Mouse (Mus musculus) common myeloid progenitor, adult 5-6 weeks (primary cell): Measurements from ENCODE around the gene Rheb. TPM values are rescaled to one million over a fixed set of nuclear protein-coding genes. Genes with fewer than 3 reads are reported as not detected.
"Not testable (repeated sequence)": the region's sequence is repeated elsewhere in the genome, so short reads cannot be mapped to it uniquely, and the experiment has no call there.

Experiments used
- ATAC-seq: replicated peaks from 2 replicates; pipeline ENCODE4 v1.8.0; 2016; ENCODE audit warnings: low read depth, mild to moderate bottlenecking, moderate TSS enrichment, inconsistent platforms; ENCODE audit not compliant: poor library complexity, severe bottlenecking
- total RNA-seq: library from RNA; stranded (forward); fragments of 200-1000, 187-1606 nt; gene quantifications from 2 replicates; pipeline ENCODE4 v1.2.3, GENCODE M21; 2017

Rheb gene
- total RNA-seq, 1 experiment from 2014 or later = 41.4 TPM

DNA sequence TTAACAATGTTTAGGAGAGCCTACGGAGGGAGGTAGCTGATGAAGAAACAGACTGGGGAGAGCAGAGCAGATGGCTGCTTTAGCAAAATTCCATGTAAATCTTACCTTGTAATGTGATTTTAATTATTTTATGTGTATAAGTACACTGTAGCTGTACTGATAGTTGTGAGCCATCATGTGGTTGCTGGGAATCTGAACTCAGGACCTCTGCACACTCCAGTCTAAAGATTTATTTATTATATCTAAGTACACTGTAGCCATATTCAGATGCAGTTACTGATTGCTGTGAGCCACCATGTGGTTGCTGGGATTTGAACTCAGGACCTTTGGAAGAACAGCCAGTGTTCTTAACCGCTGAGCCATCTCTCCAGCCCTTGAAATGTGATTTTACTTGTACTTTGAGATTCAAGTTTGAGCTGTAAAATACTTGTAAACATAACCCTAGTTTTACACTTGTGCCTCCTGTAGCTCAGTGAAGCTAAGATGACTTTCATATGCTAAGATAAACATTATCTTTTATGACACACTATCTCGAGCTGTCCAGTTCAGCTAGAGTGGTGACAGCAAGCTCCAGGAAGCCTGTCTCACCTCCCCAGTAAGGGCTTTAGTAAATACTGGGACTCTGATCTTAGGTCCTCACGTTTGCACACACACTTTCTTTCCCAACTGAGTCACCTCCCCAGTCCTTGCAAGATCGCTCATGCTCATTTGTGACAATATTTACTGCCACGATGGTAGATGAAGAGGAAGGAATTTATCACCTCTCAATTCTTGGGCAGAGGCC, 40.4 kb downstream of the Rheb start:
- no peak for ATAC-seq

- peak; percentile 81 for ATAC-seq
Measured at GRCm38 (mm10) chr5:24800416-24800815, 42.0 kb downstream of the Rheb start.

DNA sequence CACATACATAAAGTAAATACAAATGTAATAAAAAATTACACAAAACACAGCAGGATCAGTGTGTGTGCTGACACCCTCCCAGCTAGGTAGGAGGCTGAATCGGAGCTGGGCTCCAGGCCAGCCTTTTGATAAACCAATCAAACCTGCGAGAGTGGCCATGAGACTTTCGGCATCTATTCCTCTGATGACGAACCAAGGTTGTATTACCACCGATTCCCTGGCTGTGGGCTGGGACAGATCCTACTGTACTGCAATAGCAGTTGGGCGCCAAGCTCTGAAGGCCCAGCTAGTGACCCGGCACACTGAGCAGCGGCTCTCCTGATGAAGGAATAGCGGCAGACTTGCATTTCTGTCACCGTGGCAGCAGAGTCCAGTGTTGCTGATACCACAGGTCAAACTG, 43.8 kb downstream of the Rheb start:
- no peak for ATAC-seq

GRCm38 (mm10) chr5:24797858-24798257, 44.6 kb downstream of the Rheb start:
- ATAC-seq = no peak

GRCm38 (mm10) chr5:24792961-24793360, 49.5 kb downstream of the Rheb start:
- ATAC-seq = no peak

- no peak for ATAC-seq
Measured at GRCm38 (mm10) chr5:24782957-24783356, 59.5 kb downstream of the Rheb start.

DNA sequence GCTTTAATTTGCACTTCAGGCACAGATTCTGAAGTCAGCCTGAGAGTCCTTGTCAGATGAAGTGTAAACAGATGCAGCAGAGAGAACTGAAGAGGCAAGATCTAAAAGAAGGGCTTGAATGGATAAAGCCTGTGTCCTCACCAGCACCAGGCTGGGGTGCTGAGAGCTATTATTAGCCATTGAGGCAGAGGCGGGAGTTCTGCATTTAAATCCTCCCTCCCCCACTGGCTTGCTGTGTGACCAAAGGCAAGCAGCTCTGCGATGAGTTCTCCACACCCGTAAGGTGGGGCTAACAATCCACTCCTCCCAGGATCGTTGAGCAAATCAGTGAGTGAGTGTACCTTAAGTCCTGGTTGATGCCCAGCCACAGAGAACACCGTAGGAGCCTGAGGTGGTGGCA, 61.4 kb downstream of the Rheb start:
- peak; percentile 24; the same call in 1 of the 2 replicates for ATAC-seq

GRCm38 (mm10) chr5:24779881-24780512, 62.4 kb downstream of the Rheb start:
- ATAC-seq = peak; percentile 79

- ATAC-seq = no peak
Measured at GRCm38 (mm10) chr5:24779321-24779720, 63.1 kb downstream of the Rheb start.

- ATAC-seq = no peak
Measured at GRCm38 (mm10) chr5:24778843-24779140, 63.6 kb downstream of the Rheb start.

DNA sequence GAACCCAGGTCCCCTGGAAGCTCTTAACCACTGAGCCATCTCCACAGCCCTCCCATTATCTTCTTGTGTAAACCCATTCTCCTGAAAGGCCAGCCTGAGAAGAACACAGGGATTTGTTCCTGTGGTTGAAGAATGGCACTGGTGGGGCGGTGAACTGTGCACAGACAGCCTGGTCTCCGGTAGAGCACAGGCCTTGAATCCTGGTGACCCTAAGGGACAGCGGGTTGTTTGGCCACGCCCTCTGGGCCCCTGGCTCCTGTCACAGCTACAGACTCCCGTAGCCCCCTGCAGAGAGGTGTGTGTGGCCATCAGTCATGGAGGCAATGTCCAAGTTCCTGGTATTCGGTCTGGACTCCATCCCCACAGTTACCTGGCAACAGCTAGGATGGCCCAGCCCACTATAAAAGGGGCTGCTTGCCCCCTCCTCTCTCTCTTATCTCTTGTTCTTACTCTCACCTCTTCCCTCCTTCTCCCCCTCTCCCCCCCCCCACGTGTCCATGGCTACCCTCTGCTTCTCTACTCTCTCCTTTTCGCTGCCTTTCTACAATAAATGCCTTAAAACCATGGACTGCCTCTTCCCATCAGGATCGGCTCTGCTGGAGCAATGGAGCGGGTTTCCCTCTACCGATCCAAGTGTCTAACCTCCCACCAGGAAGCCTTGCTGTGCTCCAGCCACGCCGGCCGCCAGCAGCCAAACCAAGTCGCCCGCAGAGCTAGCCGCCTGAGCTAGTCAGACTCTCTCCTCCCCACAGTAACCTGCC, 64.2 kb downstream of the Rheb start:
- ATAC-seq = no peak

DNA sequence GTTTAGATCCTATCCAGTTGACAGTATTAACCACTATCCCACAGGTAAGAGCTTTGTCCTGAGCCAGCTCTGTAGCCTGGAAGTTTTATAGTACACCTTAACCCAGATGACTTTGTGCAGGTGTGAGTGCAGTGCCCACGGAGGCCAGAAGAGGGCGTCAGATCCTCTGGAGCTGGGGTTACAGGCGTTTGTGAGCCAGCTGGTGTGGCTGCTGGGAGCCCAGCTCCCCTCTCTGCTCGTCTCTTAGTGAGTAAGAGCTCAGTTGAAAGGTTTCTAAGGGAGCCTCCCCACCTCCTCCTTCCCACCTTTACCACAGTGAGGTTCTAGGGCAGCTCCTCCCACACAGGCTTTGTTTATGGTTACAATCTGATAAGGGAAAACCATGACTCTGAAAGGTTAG, 65.7 kb downstream of the Rheb start:
- no peak for ATAC-seq

- not testable (repeated sequence) for ATAC-seq
Measured at GRCm38 (mm10) chr5:24774549-24774948, 67.9 kb downstream of the Rheb start.

GRCm38 (mm10) chr5:24757816-24758215, 84.6 kb downstream of the Rheb start, which contains the start of gene Crygn:
Gene Crygn, minus strand, starts transcription at chr5:24758008.
- no peak for ATAC-seq

GRCm38 (mm10) chr5:24756931-24757330, 85.5 kb downstream of the Rheb start:
- ATAC-seq = no peak

Other genes with a start within 250 kb of the Rheb start
- 0.09 TPM in 1 of 2 replicates, not detected in the other for gene Smarcd3, start 218.2 kb downstream of the Rheb start, total RNA-seq
- 44.9 and 49.0 TPM in 2 replicates for gene Nub1, start 157.1 kb downstream of the Rheb start, total RNA-seq
- gene Wdr86, start 111.9 kb downstream of the Rheb start, total RNA-seq = 0.64 and 1.8 TPM in 2 replicates
- 12.2 TPM in 1 of 2 replicates, not detected in the other for gene Crygn, start 84.6 kb downstream of the Rheb start, total RNA-seq